Mouse (Mus musculus): ENCODE measurements at regions not wholly inside any gene's neighbourhood (a gene's known extent, or its start where the extent isn't known, plus 50 kb on each side); places are given as distances from the start of the nearest gene placed in this dataset.

DNA sequence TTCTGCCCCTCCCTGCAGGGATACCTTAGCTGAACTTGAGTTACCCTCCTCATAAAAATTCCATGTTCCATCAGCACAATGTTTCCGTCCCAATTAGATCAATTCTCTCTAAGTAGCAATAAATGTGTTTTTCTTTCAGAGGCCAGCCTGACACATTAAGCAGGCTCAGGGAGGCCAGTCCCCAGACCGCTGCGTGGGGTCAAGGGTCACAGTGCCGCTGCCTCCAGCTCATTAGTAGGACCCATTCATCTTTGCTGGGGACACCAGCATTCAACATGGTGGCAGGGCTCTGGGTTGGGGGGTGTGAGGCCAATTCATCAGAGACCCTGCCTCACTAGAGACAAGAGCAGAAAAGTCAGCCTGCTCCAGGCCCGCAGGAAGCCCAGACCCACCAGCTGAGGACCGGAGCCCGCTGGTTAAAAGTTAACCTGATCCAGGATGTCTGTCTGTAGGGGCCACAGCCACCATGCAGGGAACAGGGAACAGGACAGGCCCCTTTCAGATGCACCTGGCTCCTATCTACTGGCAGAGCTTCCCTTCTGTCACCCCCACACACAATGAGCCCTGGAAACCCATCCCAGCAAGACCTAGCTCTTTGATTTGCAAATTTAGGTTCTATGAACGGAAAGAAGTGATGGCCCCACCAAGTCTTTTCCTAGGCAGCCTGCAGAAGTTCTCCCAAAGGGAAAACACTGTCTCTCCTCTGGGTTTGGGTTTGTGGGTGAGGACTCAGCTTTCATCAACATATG is 119.1 kb upstream of the Top1 start:
- TF ChIP-seq POLR2A (IDR thresholded peaks at IDR 0.05; ENCODE audit: extremely low read depth, insufficient read depth, low read length), result no peak
- no peak for TF ChIP-seq CTCF (IDR thresholded peaks at IDR 0.05; ENCODE audit: low read depth, low read length)
